Mouse (Mus musculus) naive thymus-derived CD4-positive, alpha-beta T cell, adult 5 months (primary cell): Measurements from ENCODE around the gene Mettl24. TPM values are rescaled to one million over a fixed set of nuclear protein-coding genes. Genes with fewer than 3 reads are reported as not detected.

Experiments used
- polyA plus RNA-seq: library from polyadenylated mRNA; unstranded; fragments of 100-300 nt; shearing (Covaris generic); gene quantifications from one replicate; pipeline ENCODE4 v1.2.1, GENCODE M21; 2017

Mettl24 gene
- not detected for polyA plus RNA-seq

DNA sequence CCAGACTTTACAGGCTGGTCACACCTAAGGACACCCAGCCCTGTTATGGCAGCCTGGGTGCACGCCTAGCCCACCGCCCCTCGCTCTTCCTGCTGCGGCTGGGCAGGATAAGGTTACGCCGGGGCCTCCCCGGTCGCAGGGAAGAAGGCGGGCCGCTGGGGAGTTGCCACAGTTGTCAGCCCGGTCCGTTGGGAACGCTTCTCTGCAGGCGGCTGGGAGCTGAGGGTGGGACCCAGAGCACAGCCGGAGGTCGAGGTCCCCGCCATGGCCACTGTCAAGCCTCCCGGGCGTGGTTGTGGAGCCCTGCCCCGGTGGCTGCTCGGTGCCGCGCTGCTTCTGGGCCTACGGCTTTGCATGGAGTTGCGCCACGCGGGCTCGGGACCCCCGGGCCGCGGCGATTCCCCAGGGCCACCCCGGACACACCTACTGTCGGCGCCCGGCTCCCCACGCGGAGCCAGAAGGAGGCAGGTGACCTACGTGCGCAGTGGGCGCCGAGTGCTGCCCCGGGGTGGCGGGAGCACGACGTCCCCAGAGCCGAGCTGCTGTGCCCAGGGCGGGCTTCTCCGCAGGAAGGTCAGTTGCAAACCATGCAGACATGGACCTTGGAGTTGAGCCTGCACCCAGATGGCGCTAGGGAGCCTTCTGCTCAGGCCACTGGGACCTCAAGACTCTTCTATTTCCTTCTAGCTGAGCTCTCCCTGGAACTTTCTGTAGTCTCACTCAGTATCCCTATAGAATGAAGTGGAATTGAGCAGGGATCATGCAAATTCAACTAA is at the start of gene Mettl24:
Mettl24 (plus strand) TSS at position 191 of the 776 bp plus-strand sequence.

Other genes starting within 250 kb of the Mettl24 start
- gene Slc22a16, start 112.9 kb upstream of the Mettl24 start, polyA plus RNA-seq = not detected
- not detected for gene Ddo, start 53.3 kb upstream of the Mettl24 start, polyA plus RNA-seq
- 71.3 TPM for gene Cdc40, start 200.0 kb downstream of the Mettl24 start, polyA plus RNA-seq
- not detected for gene Wasf1, start 200.2 kb downstream of the Mettl24 start, polyA plus RNA-seq